Mouse (Mus musculus) limb, embryonic 12.5 days (tissue): ENCODE data around the gene Sltm. TPM values are rescaled to one million over a fixed set of nuclear protein-coding genes. Genes with fewer than 3 reads are reported as not detected.

Experiments used
- ATAC-seq: fragments of 200-750 bp; cut with Nextera tagmentation; 2 replicates; pipeline ENCODE4 v1.8.0; 2017; ENCODE audit warnings: low read depth, moderate TSS enrichment; ENCODE audit not compliant: insufficient number of reproducible peaks, insufficient read depth, low FRiP score, low TSS enrichment
- H3K27ac ChIP-seq: fragments of 300-500 bp; sonication (generic); 2 replicates; pipeline ENCODE4 v1.5.1; 2016; ENCODE audit warnings: mild to moderate bottlenecking, moderate library complexity
- H3K27me3 ChIP-seq: fragments of 300-500 bp; sonication (generic); 2 replicates; pipeline ENCODE4 v1.6.1; 2016; ENCODE audit warnings: mild to moderate bottlenecking, moderate library complexity
- H3K36me3 ChIP-seq: fragments of 300-500 bp; sonication (generic); 2 replicates; pipeline ENCODE4 v1.6.1; 2016; ENCODE audit warnings: mild to moderate bottlenecking, moderate library complexity
- H3K4me1 ChIP-seq: fragments of 300-500 bp; sonication (generic); replicated peaks from 2 replicates; pipeline ENCODE4 v1.6.1; 2016
- H3K4me2 ChIP-seq: fragments of 300-500 bp; sonication (generic); 2 replicates; pipeline ENCODE4 v1.6.1; 2016; ENCODE audit warnings: mild to moderate bottlenecking, moderate library complexity
- H3K4me3 ChIP-seq: fragments of 300-500 bp; sonication (generic); replicated peaks from 2 replicates; pipeline ENCODE4 v1.5.1; 2016; ENCODE audit warnings: mild to moderate bottlenecking
- H3K9ac ChIP-seq: fragments of 300-500 bp; sonication (generic); replicated peaks from 2 replicates; pipeline ENCODE4 v1.6.1; 2016; ENCODE audit warnings: mild to moderate bottlenecking, moderate library complexity
- H3K9me3 ChIP-seq: fragments of 300-500 bp; sonication (generic); 2 replicates; pipeline ENCODE4 v1.6.1; 2016; ENCODE audit warnings: mild to moderate bottlenecking, moderate library complexity
- WGBS: fragments of 180-500 bp; shearing (Covaris S2); methylation state at CpG from one replicate; pipeline ENCODE4 v1.1.7; 2016; 5-methylcytosine and 5-hydroxymethylcytosine counted together
- polyA plus RNA-seq: library from polyadenylated mRNA; unstranded; fragments of >200 nt; fragmentation: Nextera tagmentation; extraction: Ambion mirVana; gene quantifications from 2 replicates; pipeline ENCODE4 v1.2.1, GENCODE M21; 2016

The Sltm gene
- polyA plus RNA-seq, 1 experiment from 2014 or later = 74.0 TPM

GRCm38 (mm10) chr9:70591486-70591885 lies 48.9 kb downstream of the Sltm start:
- no peak overlapping the region for H3K9ac ChIP-seq
- H3K4me3 ChIP-seq = no peak overlapping the region
- H3K4me1 ChIP-seq = no peaks in the 10 kb centered on the region
- no peak overlapping the region for H3K27ac ChIP-seq
- 43% methylated on average over 9 of the region's 9 CpGs for WGBS
- peaks cover 96% of the 10 kb centered on the region for H3K36me3 ChIP-seq
- H3K4me2 ChIP-seq = no peak overlapping the region
- H3K9me3 ChIP-seq = no peaks in the 10 kb centered on the region
- H3K27me3 ChIP-seq = no peaks in the 10 kb centered on the region
- ATAC-seq = no peak

DNA sequence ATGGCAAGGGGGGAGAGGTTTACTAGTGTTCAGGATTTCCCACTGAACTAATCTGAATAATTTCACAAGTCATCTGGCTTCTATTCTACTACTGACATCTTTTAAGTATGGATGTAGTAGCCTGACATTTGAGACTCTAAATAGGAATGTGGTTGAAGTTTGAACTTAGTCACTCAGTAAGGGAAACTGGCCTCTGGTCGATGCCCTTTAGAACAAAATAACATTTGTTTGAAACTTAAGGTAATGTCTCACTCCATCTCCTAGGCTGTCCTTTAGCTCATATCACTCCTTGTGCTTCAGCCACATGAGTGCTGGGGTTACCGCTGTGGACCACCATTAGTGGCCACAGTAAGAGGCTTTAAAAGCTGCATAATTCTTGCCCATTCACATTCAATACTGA lies 55.7 kb downstream of the Sltm start:
- 92% methylated on average over 2 of the region's 2 CpGs for WGBS
- Histone ChIP-seq H3K27me3 (no peaks in the 10 kb centered on the region), H3K36me3 (peaks cover 39% of the 10 kb centered on the region), H3K27ac (no peak overlapping the region), H3K9ac (no peak overlapping the region), H3K4me2 (no peak overlapping the region), H3K4me1 (no peaks in the 10 kb centered on the region), H3K4me3 (no peak overlapping the region), H3K9me3 (no peaks in the 10 kb centered on the region)
- ATAC-seq = no peak

DNA sequence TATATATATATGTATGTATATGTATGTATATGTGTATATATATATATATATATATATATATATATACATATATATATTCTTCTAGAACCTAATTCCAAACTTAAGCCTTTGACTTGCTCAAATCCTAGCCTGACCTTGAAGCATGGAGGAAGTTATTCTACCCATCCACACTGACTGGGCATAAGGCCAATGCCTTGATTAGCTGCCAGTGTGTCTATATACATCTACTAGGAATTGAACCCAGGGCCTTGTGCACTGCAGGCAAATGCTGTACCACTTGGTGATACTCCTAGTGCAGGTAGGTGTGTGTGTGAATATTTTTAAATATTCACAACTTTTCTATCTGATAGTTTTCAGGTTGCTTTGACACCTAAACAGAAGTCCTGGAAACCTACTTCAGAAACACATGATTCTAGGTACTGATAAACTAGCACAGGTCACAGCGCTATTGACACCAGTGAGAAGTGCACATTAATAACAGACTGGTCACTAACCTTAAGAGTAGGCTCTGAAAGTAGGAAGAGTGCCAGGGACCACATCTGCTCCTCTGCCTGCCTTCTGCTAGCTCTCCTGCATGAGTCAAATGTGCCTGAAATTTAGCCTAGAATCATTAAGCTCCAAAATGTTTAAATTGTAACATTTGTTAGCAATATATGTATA lies 59.8 kb downstream of the Sltm start:
- Histone ChIP-seq H3K4me2 (no peak overlapping the region), H3K36me3 (peaks cover 18% of the 10 kb centered on the region; the same call in 1 of the 2 replicates), H3K4me1 (no peaks in the 10 kb centered on the region), H3K4me3 (no peak overlapping the region), H3K27me3 (no peaks in the 10 kb centered on the region), H3K9me3 (no peaks in the 10 kb centered on the region), H3K9ac (no peak overlapping the region), H3K27ac (no peak overlapping the region)
- 96% methylated on average over 1 of the region's 1 CpGs for WGBS
- no peak for ATAC-seq

DNA sequence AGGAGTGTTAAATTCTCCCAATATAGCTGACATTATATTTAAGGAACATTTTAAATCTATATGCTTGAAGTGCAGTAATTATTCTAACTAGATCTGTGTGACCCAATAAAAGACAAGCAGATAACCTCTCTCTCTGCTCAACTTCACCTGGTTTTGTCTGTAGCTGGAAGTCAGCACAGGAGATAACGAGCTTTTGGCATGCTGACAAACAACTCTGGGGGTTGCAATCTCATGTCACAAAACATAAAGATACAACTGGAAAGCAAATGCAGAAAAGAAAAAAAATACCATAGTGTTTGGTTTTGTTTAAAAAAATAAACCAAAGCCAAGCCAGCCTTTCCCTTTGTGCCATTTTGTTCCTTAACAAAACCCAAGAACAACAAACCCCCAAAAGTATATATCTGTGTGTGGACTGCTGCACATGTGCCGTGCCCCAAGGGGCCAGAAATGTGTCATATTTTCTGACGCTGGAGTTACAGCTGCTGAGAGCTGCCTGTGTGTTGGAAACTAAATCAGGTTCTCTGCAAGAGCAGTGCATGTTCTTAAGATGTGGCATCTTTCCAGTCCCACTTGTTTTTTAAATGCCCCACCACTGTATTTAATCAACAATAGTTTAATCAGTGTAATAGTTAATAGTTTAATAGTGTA lies 68.6 kb downstream of the Sltm start:
- no peaks in the 10 kb centered on the region for H3K27me3 ChIP-seq
- WGBS = 71% methylated on average over 3 of the region's 3 CpGs
- H3K9ac ChIP-seq = no peak overlapping the region
- no peaks in the 10 kb centered on the region for H3K9me3 ChIP-seq
- H3K4me2 ChIP-seq = no peak overlapping the region
- H3K4me1 ChIP-seq = no peaks in the 10 kb centered on the region
- no peak overlapping the region for H3K27ac ChIP-seq
- no peak overlapping the region for H3K4me3 ChIP-seq
- peaks cover 14% of the 10 kb centered on the region; the same call in 1 of the 2 replicates for H3K36me3 ChIP-seq
- ATAC-seq = no peak

GRCm38 (mm10) chr9:70629711-70630110 lies 87.2 kb downstream of the Sltm start:
- no peak overlapping the region for H3K4me2 ChIP-seq
- H3K36me3 ChIP-seq = no peaks in the 10 kb centered on the region
- H3K27ac ChIP-seq = no peak overlapping the region
- WGBS = 86% methylated on average over 2 of the region's 2 CpGs
- no peaks in the 10 kb centered on the region for H3K4me1 ChIP-seq
- H3K27me3 ChIP-seq = no peaks in the 10 kb centered on the region
- no peaks in the 10 kb centered on the region for H3K9me3 ChIP-seq
- no peak overlapping the region for H3K4me3 ChIP-seq
- H3K9ac ChIP-seq = no peak overlapping the region
- no peak for ATAC-seq

- H3K36me3 ChIP-seq = no peaks in the 10 kb centered on the region
- no peak overlapping the region for H3K9ac ChIP-seq
- no peaks in the 10 kb centered on the region for H3K27me3 ChIP-seq
- no peak overlapping the region for H3K27ac ChIP-seq
- no peaks in the 10 kb centered on the region for H3K4me1 ChIP-seq
- H3K9me3 ChIP-seq = no peaks in the 10 kb centered on the region
- ATAC-seq = no peak
- no peak overlapping the region for H3K4me3 ChIP-seq
- 23% methylated on average over 5 of the region's 5 CpGs for WGBS
- H3K4me2 ChIP-seq = no peak overlapping the region
These were observed 89.1 kb downstream of the Sltm start for GRCm38 (mm10) chr9:70631665-70632064.

- Histone ChIP-seq H3K4me2 (no peak overlapping the region), H3K4me3 (no peak overlapping the region), H3K27ac (no peak overlapping the region), H3K36me3 (no peaks in the 10 kb centered on the region), H3K9ac (no peak overlapping the region), H3K9me3 (no peaks in the 10 kb centered on the region), H3K4me1 (no peaks in the 10 kb centered on the region), H3K27me3 (no peaks in the 10 kb centered on the region)
- no peak for ATAC-seq
- 85% methylated on average over 2 of the region's 2 CpGs for whole genome bisulfite sequencing
These were observed 94.2 kb downstream of the Sltm start for GRCm38 (mm10) chr9:70636748-70637147.

Other genes with a start within 250 kb of the Sltm start
- gene Ccnb2, start 121.2 kb upstream of the Sltm start, polyA plus RNA-seq = 215 and 223 TPM in 2 replicates
- gene Rnf111, start 39.0 kb upstream of the Sltm start, polyA plus RNA-seq = 30.9 TPM in 2 replicates
- 0.18 and 0.35 TPM in 2 replicates for gene Gm10642, start 113.5 kb downstream of the Sltm start, polyA plus RNA-seq
- 7.6 and 8.0 TPM in 2 replicates for gene Mindy2, start 114.4 kb downstream of the Sltm start, polyA plus RNA-seq
- gene Adam10, start 136.2 kb downstream of the Sltm start, polyA plus RNA-seq = 62.9 and 70.3 TPM in 2 replicates